ENCODE assay signal across 8 mouse cellular contexts in the genomic region with DNA sequence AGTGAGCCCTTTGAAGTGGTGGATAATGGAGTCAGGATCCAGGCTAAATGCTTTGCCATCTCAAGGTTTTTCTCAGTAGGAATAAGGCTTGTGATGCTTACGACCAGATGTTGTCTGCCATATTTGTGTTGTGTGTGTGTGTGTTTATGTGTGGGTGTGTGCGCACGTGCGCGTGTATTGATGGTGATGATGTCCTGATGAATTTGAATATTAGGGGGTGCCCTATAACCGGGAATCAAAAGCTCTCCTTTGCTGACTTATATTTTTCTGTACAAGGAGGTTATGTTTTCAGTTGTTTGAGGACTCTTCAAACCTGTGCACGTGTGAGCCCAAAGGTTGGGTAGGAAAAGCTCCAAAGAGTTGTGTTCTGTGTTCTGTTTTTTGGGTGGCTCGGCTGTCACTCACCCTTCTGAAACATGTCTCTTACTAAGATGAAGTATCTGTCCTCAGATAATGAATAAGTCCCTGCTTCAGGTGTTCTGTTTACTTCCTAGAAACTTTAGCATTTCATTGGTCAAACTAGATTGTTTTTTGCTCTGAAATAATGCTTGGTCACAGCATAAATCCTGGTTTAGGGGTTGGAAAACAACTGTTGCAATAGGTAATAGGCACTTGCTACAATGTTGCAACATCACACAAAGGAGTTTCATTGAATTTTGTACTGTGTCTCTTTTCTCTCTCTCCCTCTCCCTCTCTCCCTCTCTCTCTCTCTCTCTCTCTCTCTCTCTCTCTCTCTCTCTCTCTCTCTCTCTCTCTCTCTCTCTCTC. TPM values are rescaled to one million over a fixed set of nuclear protein-coding genes. Genes with fewer than 3 reads are reported as not detected.
DNase-seq lines count a peak whose midpoint lies in the region; ATAC-seq and TF ChIP-seq lines count a peak whose summit lies in the region.

No protein-coding gene starts in this region.

- peak overlapping the region; percentile 80 for H3K4me3 ChIP-seq in kidney, embryonic 14.5 days (ENCODE audit: low read length)
- peak overlapping the region; percentile 86 for H3K4me3 ChIP-seq in hindbrain, embryonic 16.5 days (ENCODE audit: low read length)
- peak overlapping the region; percentile 73 for H3K4me3 ChIP-seq in midbrain, postnatal 0 days (ENCODE audit: low read depth, low read length)

- H3K36me3 ChIP-seq in kidney, embryonic 14.5 days (ENCODE audit: control insufficient read depth, insufficient read depth, low read length): no peaks in the 10 kb centered on the region
- no peaks in the 10 kb centered on the region; the same call in 1 of the 2 replicates for H3K36me3 ChIP-seq in hindbrain, embryonic 16.5 days (ENCODE audit: control insufficient read depth, insufficient read depth, low read length)
- H3K36me3 ChIP-seq in midbrain, postnatal 0 days (ENCODE audit: insufficient read depth, low read length): no peaks in the 10 kb centered on the region; the same call in 1 of the 2 replicates

- no peak for TF ChIP-seq CTCF in midbrain, postnatal 0 days (IDR thresholded peaks at IDR 0.05)

- WGBS in kidney, embryonic 14.5 days: 82% methylated on average over 8 of the region's 8 CpGs
- 80% methylated on average over 8 of the region's 8 CpGs for WGBS in hindbrain, embryonic 16.5 days
- 74% methylated on average over 8 of the region's 8 CpGs for WGBS in midbrain, postnatal 0 days

- DNase-seq in kidney, adult 11 months: no peak
- DNase-seq in adipocyte (ENCODE audit: low spot score): peak; percentile 51
- DNase-seq in midbrain, postnatal 0 days (ENCODE audit: low spot score): no peak
- DNase-seq in gastrocnemius, postnatal 10 days: no peak
- no peak for DNase-seq in gastrocnemius, postnatal 25 days
- no peak for DNase-seq in spleen, adult 12 weeks (ENCODE audit: low spot score)

- no peak overlapping the region for H3K27ac ChIP-seq in kidney, embryonic 14.5 days (ENCODE audit: low read depth, low read length)
- H3K27ac ChIP-seq in hindbrain, embryonic 16.5 days (ENCODE audit: low read depth, low read length): peak overlapping the region; percentile 90
- peak overlapping the region; percentile 89 for H3K27ac ChIP-seq in midbrain, postnatal 0 days (ENCODE audit: low read depth, low read length)

- H3K9ac ChIP-seq in kidney, embryonic 14.5 days (ENCODE audit: low read depth, low read length): no peak overlapping the region
- H3K9ac ChIP-seq in hindbrain, embryonic 16.5 days (ENCODE audit: low read depth, low read length): peak overlapping the region; percentile 96
- H3K9ac ChIP-seq in midbrain, postnatal 0 days (replicated peaks; ENCODE audit: low read length, poor library complexity, severe bottlenecking): peak overlapping the region; percentile 88

- H3K27me3 ChIP-seq in kidney, embryonic 14.5 days (ENCODE audit: control insufficient read depth, insufficient read depth, low read length): no peaks in the 10 kb centered on the region
- no peaks in the 10 kb centered on the region for H3K27me3 ChIP-seq in hindbrain, embryonic 16.5 days (replicated peaks; ENCODE audit: control insufficient read depth, insufficient read depth, low read length)
- no peaks in the 10 kb centered on the region for H3K27me3 ChIP-seq in midbrain, postnatal 0 days (ENCODE audit: insufficient read depth, low read length)

- H3K9me3 ChIP-seq in kidney, embryonic 14.5 days (ENCODE audit: control insufficient read depth, low read length): no peaks in the 10 kb centered on the region
- no peaks in the 10 kb centered on the region for H3K9me3 ChIP-seq in hindbrain, embryonic 16.5 days (ENCODE audit: control insufficient read depth, low read length)
- H3K9me3 ChIP-seq in midbrain, postnatal 0 days (ENCODE audit: low read length): no peaks in the 10 kb centered on the region

- ATAC-seq in kidney, embryonic 14.5 days (ENCODE audit: low FRiP score, low TSS enrichment): 0 out of 2 replicates have a peak, but pooled peaks have one; percentile 16
- no peak; the same call in 1 of the 2 replicates for ATAC-seq in hindbrain, embryonic 16.5 days
- 0 out of 2 replicates have a peak, but pooled peaks have one; percentile 2 for ATAC-seq in midbrain, postnatal 0 days (ENCODE audit: low FRiP score)

- peak overlapping the region; percentile 97 for H3K4me2 ChIP-seq in kidney, embryonic 14.5 days (replicated peaks; ENCODE audit: low read depth, low read length)
- H3K4me2 ChIP-seq in hindbrain, embryonic 16.5 days (ENCODE audit: low read length): peak overlapping the region; percentile 89
- peak overlapping the region; percentile 90 for H3K4me2 ChIP-seq in midbrain, postnatal 0 days (ENCODE audit: low read depth, low read length, poor library complexity, severe bottlenecking)

- H3K4me1 ChIP-seq in kidney, embryonic 14.5 days (ENCODE audit: control insufficient read depth, insufficient read depth, low read length): no peaks in the 10 kb centered on the region
- H3K4me1 ChIP-seq in hindbrain, embryonic 16.5 days (ENCODE audit: control insufficient read depth, insufficient read depth, low read depth, low read length): peaks cover 5% of the 10 kb centered on the region
- H3K4me1 ChIP-seq in midbrain, postnatal 0 days (ENCODE audit: insufficient read depth, low read length): no peaks in the 10 kb centered on the region

RNA-seq across cellular contexts. Expression of a gene that starts 1.3 kb away (rescaled TPM):
- 6.1 and 6.5 TPM in 2 replicates for polyA plus RNA-seq in kidney, embryonic 14.5 days (2014; fragmentation: Nextera tagmentation; extraction: Ambion mirVana)
- 14.3 and 16.3 TPM in 2 replicates for polyA plus RNA-seq in hindbrain, embryonic 16.5 days (2015; fragmentation: Nextera tagmentation; extraction: Ambion mirVana)
- total RNA-seq in midbrain, postnatal 0 days (2014; rRNA removed): 20.9 and 21.5 TPM in 2 replicates
- 14.3 and 14.5 TPM in 2 replicates for polyA plus RNA-seq in midbrain, postnatal 0 days (2015; fragmentation: Nextera tagmentation; extraction: Ambion mirVana)
- total RNA-seq in gastrocnemius, postnatal 10 days (2021): 1 to 10 TPM; 2.8 to 4.0 TPM
- 1 to 10 TPM; 2.9 to 4.2 TPM for total RNA-seq in gastrocnemius, postnatal 25 days (2021)

RNA-seq across cellular contexts. Expression of a gene that starts 7.6 kb away (rescaled TPM):
- 17.9 and 30.5 TPM in 2 replicates for polyA plus RNA-seq in kidney, embryonic 14.5 days (2014; fragmentation: Nextera tagmentation; extraction: Ambion mirVana)
- polyA plus RNA-seq in hindbrain, embryonic 16.5 days (2015; fragmentation: Nextera tagmentation; extraction: Ambion mirVana): 33.4 and 38.2 TPM in 2 replicates
- 31.0 and 34.0 TPM in 2 replicates for total RNA-seq in midbrain, postnatal 0 days (2014; rRNA removed)
- polyA plus RNA-seq in midbrain, postnatal 0 days (2015; fragmentation: Nextera tagmentation; extraction: Ambion mirVana): 24.5 and 28.0 TPM in 2 replicates
- total RNA-seq in gastrocnemius, postnatal 10 days (2021): 10 to 100 TPM; 20.0 to 22.0 TPM
- 10 to 100 TPM; 20.4 to 21.3 TPM for total RNA-seq in gastrocnemius, postnatal 25 days (2021)

RNA-seq across cellular contexts. Expression of a gene that starts 30.1 kb away (rescaled TPM):
- polyA plus RNA-seq in kidney, embryonic 14.5 days (2014; fragmentation: Nextera tagmentation; extraction: Ambion mirVana): 48.0 and 53.6 TPM in 2 replicates
- polyA plus RNA-seq in hindbrain, embryonic 16.5 days (2015; fragmentation: Nextera tagmentation; extraction: Ambion mirVana): 78.2 and 80.5 TPM in 2 replicates
- total RNA-seq in midbrain, postnatal 0 days (2014; rRNA removed): 51.9 and 65.7 TPM in 2 replicates
- 77.8 and 79.7 TPM in 2 replicates for polyA plus RNA-seq in midbrain, postnatal 0 days (2015; fragmentation: Nextera tagmentation; extraction: Ambion mirVana)
- total RNA-seq in gastrocnemius, postnatal 10 days (2021): 10 to 100 TPM; 17.3 to 19.9 TPM
- 10 to 100 TPM; 12.5 to 16.6 TPM for total RNA-seq in gastrocnemius, postnatal 25 days (2021)

RNA-seq across cellular contexts. Expression of a gene that starts 58.8 kb away (rescaled TPM):
- 0.53 and 0.93 TPM in 2 replicates for polyA plus RNA-seq in kidney, embryonic 14.5 days (2014; fragmentation: Nextera tagmentation; extraction: Ambion mirVana)
- 0.06 and 0.56 TPM in 2 replicates for polyA plus RNA-seq in hindbrain, embryonic 16.5 days (2015; fragmentation: Nextera tagmentation; extraction: Ambion mirVana)
- total RNA-seq in midbrain, postnatal 0 days (2014; rRNA removed): not detected in 2 replicates
- polyA plus RNA-seq in midbrain, postnatal 0 days (2015; fragmentation: Nextera tagmentation; extraction: Ambion mirVana): 0.12 TPM in 1 of 2 replicates, not detected in the other
- total RNA-seq in gastrocnemius, postnatal 10 days (2021): 1 to 10 TPM in 1 of 2 experiments, not detected in 1; 1.2 TPM
- under 1 TPM in 1 of 2 experiments, not detected in 1; 0.16 TPM for total RNA-seq in gastrocnemius, postnatal 25 days (2021)
